Mouse (Mus musculus) right cerebral cortex, postnatal 14 days (tissue): Measurements from ENCODE around the gene Rps24.

Experiments
- DNase-seq: peaks from one replicate; pipeline ENCODE4 v3.0.0; 2022

The Rps24 gene

GRCm38 (mm10) chr14:24512527-24513161, 25.7 kb downstream of the Rps24 start:
- no peak for DNase-seq

- no peak for DNase-seq
Measured at GRCm38 (mm10) chr14:24521597-24521996, 34.7 kb downstream of the Rps24 start.

GRCm38 (mm10) chr14:24525137-24525536, 38.2 kb downstream of the Rps24 start:
- no peak for DNase-seq

- no peak for DNase-seq
Measured at GRCm38 (mm10) chr14:24525677-24526415, 38.9 kb downstream of the Rps24 start.

GRCm38 (mm10) chr14:24526440-24526839, 39.5 kb downstream of the Rps24 start:
- no peak for DNase-seq

GRCm38 (mm10) chr14:24530228-24530627, 43.3 kb downstream of the Rps24 start:
- no peak for DNase-seq

- DNase-seq = no peak
Measured at GRCm38 (mm10) chr14:24534865-24535545, 48.1 kb downstream of the Rps24 start.

- no peak for DNase-seq
Measured at GRCm38 (mm10) chr14:24542901-24543300, 56.0 kb downstream of the Rps24 start.

GRCm38 (mm10) chr14:24544057-24544456, 57.1 kb downstream of the Rps24 start:
- DNase-seq = peak; percentile 43
